Mouse (Mus musculus): ENCODE data around the gene Smarca2.

The Smarca2 gene

GRCm38 (mm10) chr19:26604755-26605300, at the start of gene Smarca2:
Gene Smarca2 (plus strand): TSS chr19:26605050.
- DNase-seq (ENCODE audit: low spot score in 2 of 2) = peak; percentile 95

GRCm38 (mm10) chr19:26564850-26565249, 40.0 kb upstream of the Smarca2 start:
- no peak for DNase-seq (ENCODE audit: low spot score in 2 of 2)

DNA sequence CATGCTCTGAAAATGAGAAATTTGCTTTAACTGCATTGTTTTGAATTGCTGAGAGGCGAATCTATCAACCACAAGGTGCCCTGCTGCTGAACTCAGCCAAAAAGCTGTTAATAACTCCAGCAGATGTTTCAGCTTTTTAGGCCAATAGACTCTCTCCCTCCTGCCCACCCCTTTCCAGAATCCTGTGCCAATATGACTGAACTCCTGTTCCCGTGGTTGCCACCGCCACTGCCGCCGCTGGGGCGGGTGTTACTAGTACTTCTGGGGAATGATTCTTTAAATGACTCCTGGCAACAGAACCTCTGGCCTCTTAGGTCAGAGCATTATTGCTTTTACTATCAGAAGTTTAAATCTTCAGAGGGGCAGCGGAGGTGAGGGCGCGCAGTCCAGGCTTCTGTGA, 38.7 kb upstream of the Smarca2 start:
- no peak for DNase-seq (ENCODE audit: low spot score in 2 of 2)

DNA sequence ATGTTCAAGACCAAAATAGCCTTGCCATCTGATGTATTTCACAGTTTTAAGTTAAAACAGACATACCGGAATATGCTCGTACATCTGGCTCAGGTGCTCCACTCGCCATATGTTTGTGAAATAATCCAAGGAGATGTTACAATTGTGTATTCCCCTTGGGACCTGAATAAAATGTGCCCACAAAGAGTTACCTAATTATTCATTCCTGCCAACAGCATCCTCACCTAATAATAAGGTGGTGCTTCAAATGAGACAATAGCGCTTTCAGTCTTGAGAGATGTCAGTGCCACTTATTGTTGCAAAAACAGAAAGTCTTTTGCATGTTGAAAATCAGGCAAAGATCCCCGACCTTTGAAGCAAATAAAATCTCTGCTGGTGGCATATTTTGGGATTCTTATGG, 36.6 kb upstream of the Smarca2 start:
- no peak for DNase-seq (ENCODE audit: low spot score in 2 of 2)

- no peak for DNase-seq (ENCODE audit: low spot score in 2 of 2)
Observed at GRCm38 (mm10) chr19:26568941-26569340, 35.9 kb upstream of the Smarca2 start.

DNA sequence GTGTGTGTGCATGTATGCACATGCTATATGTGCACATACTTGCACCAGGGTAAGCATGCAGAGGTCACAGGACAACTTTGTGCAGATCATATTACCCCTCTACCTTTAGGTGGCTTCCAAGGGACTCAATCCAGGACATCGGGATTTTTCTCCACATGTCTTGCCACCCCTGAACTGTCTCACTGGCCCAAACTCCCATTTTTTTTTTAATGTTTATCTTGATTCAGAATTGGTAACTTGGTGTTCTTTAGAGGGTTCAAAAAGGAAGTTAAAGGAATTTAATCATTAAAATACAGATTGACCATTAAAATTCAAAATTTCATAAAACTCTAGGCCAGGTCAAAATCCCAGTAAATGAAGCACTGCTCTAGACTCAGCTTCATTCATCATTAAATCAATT, 35.4 kb upstream of the Smarca2 start:
- no peak for DNase-seq (ENCODE audit: low spot score in 2 of 2)

DNA sequence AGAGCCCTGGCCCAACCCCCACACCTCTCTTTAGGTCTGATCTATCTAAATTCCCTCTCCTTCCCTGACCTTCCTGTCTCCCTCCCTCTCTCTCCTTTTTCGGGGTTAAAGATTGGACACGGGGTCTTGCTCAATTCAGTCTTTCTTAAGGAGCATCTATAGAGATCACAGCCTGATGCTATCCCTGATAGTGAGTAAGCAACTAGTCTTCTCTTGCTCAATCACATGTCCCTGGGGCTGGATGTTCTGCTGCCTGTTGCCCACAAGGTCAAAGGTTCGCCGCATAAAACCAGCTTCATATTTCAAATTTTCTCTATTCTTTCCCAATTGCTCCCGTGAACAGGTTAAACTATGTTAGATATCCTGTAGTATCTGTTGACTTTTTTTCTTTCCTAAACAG, 25.2 kb upstream of the Smarca2 start:
- DNase-seq (ENCODE audit: low spot score in 2 of 2) = no peak

GRCm38 (mm10) chr19:26580061-26580460, 24.8 kb upstream of the Smarca2 start:
- no peak for DNase-seq (ENCODE audit: low spot score in 2 of 2)

DNA sequence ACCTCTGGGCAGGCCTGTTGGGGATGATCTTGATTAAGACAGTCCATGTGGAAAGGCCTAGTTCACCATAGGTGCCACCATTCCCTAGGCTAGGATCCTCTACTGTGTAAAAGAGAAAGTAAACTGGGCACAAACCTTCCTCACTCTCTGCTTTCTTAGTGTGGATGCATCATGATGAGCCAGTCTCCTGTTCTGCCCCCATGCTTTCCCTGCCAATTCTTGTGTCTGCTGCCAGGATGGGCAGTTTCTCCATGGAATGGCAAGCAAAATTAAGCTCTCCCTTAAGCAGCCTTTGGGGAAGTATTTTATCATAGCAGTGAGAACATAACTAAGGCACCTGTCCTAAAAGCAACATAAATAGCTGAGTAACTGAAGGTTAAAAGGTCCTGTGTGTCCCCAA, 10.2 kb upstream of the Smarca2 start:
- no peak for DNase-seq (ENCODE audit: low spot score in 2 of 2)

- DNase-seq (ENCODE audit: low spot score in 2 of 2) = no peak
Observed at GRCm38 (mm10) chr19:26601459-26601858, 3.4 kb upstream of the Smarca2 start.

GRCm38 (mm10) chr19:26603296-26603860, 1.5 kb upstream of the Smarca2 start:
- DNase-seq (ENCODE audit: low spot score in 2 of 2) = no peak

DNA sequence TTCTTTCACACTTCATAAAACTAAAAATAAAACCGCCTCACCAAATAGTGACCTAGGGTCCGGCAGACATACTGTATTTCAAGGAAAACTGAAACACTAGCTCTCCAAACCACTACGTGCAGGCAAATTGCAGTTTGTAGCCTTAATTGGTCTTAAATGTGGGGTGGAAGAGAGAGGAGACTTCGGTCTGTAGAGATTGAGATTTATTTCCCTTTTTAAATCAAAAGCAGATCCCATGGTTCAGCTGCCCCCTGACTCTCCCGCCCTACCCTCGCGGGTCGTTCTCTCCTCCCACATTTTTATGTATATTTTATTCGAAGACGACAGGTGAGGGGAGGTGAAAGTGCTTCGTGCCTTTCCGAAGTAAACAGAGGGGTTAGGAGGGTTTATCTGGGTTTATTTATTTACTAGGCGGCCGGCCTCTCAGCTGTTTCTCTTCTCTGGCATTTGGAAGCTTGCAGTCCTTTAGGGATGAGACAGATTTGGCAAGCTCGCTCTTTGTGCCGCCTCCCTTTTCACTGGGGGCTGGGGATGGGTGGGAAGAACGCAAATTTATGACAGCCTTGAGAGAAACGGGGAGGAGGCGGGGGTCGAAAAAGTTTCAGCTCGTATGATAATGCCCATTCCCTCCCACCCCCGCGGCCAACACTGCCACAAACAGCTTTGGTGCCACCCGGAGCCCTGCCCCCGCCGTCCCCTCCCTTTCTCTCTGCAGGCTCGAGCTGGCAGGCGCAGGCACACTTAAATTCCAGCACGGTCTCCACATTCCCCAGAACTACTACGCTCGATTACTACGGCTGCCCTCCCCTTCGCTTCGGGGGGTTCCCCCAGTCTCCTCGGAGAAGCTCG, 720 bp upstream of the Smarca2 start:
- peak in 1 of 2 experiments; percentile 35 for DNase-seq (ENCODE audit: low spot score in 2 of 2)

GRCm38 (mm10) chr19:26605438-26606320, 829 bp downstream of the Smarca2 start:
- peak in 1 of 2 experiments; percentile 50 for DNase-seq (ENCODE audit: low spot score in 2 of 2)

DNA sequence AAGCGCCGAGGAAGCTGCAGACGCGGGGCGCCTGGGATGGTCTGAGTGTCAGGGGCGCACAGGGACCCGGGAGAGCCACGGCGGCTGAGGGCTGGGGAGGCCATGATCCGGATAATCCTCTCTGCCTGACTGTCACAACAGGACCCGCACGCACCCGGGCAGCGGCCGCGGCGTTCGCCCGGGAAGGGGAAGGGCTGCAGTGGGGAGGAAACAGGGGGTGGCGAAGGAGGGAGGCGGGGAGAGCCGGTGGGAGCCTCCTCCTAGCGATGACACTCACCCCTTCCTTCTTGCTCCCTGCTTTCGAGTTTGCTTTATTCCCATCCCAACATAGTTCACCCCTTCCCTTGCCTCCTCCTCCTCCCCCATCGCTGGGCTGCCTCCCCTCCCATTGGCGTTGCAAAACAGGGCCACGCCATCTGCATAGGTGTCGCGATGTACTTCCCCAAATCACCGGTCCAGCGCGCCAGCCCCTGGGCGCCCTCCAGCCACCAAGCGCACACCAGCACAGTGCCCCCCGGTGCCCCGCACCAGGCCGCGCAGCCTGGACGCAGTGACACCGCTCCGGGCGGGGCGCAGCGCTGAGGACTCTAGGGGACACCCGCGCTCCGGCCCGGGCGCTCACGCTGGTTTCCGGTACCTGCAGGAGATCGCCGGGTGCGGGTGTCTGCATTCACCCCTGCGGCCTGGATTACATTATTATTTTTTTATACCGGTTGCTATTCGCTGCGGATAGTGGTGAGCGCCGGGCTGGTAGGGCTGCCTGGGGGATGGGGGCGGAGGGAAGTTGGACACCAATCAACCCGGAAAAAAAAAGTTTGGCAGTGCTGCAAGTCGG, 1.7 kb downstream of the Smarca2 start:
- peak; percentile 36 to 47 for DNase-seq (ENCODE audit: low spot score in 2 of 2)

GRCm38 (mm10) chr19:26607156-26607536, 2.3 kb downstream of the Smarca2 start:
- DNase-seq (ENCODE audit: low spot score in 2 of 2) = peak; percentile 36 to 64

- DNase-seq (ENCODE audit: low spot score in 2 of 2) = no peak
Observed at GRCm38 (mm10) chr19:26607551-26608433, 2.9 kb downstream of the Smarca2 start.

DNA sequence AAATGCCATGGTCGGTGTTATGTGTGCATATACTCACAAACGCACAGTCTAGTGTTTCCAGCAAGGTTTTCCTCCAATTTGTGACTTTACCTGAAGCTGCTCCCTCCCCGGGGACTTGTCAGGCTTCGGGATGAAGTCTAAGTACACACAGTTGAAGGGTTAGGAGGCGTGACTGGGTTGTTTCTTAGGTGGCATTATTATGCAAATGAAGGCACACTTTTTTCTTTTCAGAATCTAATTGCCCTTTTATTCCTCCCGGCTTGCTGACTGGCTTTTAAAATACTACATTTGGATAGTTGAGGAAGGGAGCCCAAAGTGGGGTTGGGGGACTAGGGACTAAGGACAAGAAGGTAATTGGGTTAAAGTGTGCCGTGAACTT, 3.6 kb downstream of the Smarca2 start:
- no peak for DNase-seq (ENCODE audit: low spot score in 2 of 2)

DNA sequence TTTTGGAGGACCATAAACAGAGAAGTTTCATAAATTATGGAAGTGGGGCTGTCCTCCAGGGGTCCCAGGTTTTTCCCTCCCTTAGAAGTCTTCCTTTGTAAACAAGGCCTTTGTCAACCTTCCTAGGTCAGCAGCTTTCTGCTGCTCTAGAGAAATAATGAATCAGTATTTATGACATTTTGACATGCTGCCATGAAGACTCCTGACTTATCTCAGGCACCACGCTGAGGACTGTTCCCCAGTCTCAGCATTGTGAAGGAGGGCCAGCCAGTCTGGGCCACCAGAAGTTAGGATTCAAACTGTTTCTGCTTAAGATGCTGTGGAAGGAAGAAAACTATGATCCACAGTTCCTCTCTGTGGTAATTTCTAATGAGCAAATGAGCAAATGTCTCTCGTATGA, 4.8 kb downstream of the Smarca2 start:
- DNase-seq (ENCODE audit: low spot score in 2 of 2) = no peak

DNA sequence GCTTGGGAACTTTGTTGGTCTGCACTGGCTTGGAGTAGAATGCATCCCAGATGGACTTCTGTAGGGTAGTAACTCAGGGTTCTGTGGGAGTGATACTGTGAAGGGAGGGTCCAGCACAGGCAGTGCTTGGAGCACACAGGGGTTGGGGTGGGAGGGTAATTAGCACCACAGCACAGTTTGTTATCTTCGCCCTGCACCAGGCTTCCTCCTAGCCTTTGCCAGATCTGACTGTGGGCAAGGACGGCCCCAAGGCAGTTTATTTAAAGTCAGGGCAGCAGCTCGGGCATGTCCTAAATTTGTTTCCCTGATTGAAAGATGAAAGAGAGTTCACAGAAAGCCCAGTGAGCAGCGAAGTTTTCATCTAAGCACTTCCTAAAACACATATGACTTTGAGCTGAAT, 8.1 kb downstream of the Smarca2 start:
- no peak for DNase-seq (ENCODE audit: low spot score in 2 of 2)

GRCm38 (mm10) chr19:26613665-26614064, 8.8 kb downstream of the Smarca2 start:
- DNase-seq (ENCODE audit: low spot score in 2 of 2) = no peak

All from cerebellum, postnatal 4 days (tissue).